Mouse (Mus musculus): ENCODE data around the gene Tead3.

Gene Tead3

DNA sequence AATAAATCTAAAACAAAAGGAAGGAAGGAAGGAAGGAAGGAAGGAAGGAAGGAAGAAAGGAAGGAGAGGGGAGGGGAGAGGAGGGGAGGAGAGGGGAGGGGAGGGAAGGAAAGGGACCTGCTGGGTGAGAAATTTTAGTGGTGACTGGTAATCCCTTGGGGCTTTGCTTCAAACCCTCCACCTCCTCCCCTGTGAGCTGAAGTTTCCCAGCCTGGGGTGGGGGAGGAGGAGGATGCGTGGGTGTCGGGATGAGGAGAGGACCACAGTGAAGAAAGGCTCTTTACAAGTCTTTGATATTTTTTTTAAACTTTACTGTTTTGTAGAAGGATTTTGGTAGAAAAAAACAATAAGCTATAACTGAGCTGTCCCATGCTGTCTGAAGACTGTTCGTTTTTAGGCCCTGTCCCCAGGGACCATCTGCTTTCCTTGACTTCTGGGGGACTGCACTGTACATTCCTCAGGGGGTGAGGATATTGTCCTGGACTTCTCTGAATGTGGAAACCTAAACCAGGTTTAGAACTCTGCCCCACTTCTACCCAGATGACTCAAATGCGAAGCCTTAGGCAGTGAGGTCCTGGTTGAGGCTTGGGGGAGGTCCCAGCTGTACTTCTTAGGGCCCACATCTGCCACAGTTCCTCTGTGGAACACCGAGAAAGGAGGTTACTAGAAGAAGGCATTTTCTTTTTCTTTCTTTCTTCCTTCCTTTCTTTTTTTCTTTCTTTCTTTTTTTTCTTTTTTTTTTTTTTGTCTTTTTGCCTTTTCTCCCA is 39.1 kb downstream of the Tead3 start:
- DNase-seq (ENCODE audit: low read depth, low spot score), result no peak

GRCm38 (mm10) chr17:28310831-28311230 is 39.8 kb downstream of the Tead3 start:
- peak; percentile 43 for DNase-seq (ENCODE audit: low read depth, low spot score)

GRCm38 (mm10) chr17:28308297-28309195 is 42.1 kb downstream of the Tead3 start:
- peak; percentile 93 for DNase-seq (ENCODE audit: low read depth, low spot score)

GRCm38 (mm10) chr17:28305172-28305571 is 45.4 kb downstream of the Tead3 start:
- no peak for DNase-seq (ENCODE audit: low read depth, low spot score)

GRCm38 (mm10) chr17:28300850-28301249 is 49.8 kb downstream of the Tead3 start:
- DNase-seq (ENCODE audit: low read depth, low spot score), result no peak

- DNase-seq (ENCODE audit: low read depth, low spot score), result no peak
Measured at GRCm38 (mm10) chr17:28300323-28300722, 50.3 kb downstream of the Tead3 start.

- DNase-seq (ENCODE audit: low read depth, low spot score), result no peak
Measured at GRCm38 (mm10) chr17:28299669-28300320, 50.8 kb downstream of the Tead3 start.

GRCm38 (mm10) chr17:28298888-28299287 is 51.7 kb downstream of the Tead3 start:
- DNase-seq (ENCODE audit: low read depth, low spot score), result no peak

DNA sequence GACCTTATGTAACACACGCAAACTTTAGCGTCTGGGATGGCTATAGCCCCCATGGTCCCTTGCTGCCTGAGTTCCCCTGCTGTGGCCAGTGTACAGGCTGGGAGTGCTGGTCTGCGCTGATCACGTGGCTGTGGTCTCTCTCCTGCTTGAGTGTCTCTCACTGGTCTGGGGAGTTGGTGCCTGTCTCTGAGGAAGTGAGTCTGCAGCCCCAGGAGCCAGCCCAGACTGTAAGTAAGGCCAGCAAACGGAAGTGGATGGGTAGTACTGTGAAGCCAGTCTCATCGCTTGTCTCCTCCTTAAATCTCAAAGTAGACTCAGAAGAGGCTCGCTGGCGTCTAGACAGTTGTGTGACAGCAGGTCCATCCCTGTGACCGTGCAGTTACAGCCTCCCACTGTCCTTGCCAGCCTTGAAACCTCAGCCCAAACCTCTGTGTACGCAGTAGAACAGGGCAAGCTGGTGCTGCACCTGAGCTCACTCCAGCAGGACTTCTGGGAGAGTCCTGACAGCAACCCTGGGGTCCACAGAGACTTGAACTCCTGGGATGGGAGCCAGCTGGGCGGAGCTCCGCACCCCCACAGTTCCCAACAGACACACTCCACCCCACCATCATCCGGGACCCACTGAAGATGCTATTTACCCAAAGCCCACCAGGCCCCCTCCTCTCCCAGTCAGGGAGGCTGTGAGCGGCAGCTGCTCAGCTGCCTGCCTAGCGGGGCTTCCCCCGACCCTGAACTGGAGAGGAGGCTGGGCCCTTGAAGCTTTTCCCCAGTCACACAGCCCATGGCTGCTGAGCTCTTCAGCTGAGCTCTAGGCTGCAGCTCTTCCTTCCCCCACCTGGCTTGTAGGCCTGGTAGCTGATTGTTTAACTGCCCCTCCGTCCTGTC is 55.9 kb downstream of the Tead3 start:
- no peak for DNase-seq (ENCODE audit: low read depth, low spot score)

GRCm38 (mm10) chr17:28293716-28294115 is 56.9 kb downstream of the Tead3 start:
- no peak for DNase-seq (ENCODE audit: low read depth, low spot score)

- DNase-seq (ENCODE audit: low read depth, low spot score), result no peak
Measured at GRCm38 (mm10) chr17:28291346-28291745, 59.3 kb downstream of the Tead3 start.

DNA sequence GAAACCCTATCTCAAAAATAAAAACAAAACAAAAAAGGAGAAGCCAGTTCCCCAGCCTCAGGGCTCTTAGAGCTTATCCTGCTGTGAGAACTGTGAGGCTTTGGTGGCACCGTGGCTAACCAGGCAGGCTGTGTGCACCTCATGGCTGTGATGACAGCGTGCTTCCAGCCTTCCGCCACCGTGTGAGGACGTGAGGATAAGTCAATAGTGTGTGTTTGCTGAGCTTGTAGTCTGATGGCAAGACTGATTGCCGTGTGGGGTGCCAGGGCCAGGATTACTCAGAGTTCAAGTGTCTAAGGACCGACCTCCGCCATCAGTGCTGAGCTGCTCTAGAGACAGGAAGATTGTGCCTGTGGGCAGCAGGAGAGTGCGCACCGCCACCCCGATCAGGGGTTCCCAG is 59.9 kb downstream of the Tead3 start:
- no peak for DNase-seq (ENCODE audit: low read depth, low spot score)

- DNase-seq (ENCODE audit: low read depth, low spot score), result no peak
Measured at GRCm38 (mm10) chr17:28290262-28290661, 60.4 kb downstream of the Tead3 start.

DNA sequence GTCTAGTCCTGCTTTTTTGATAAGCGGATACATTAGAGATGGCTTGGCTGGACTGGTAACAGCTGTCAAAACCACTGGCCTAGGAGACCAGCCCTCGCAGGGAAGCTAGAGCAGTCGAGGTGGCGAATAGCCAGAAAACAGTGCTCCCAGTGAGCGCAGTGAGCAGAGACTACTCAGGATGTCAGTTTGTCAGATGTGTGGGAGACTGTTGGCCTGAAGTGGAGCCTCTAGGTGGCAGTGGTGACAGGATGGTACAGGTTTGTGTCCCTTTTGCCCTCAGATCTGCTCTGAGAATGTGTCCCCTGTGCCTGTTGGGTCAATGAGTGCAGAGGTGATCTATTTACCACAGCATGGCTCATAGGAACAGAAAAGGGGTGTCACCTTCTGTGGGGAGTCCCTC is 62.6 kb downstream of the Tead3 start:
- peak; percentile 61 for DNase-seq (ENCODE audit: low read depth, low spot score)

DNA sequence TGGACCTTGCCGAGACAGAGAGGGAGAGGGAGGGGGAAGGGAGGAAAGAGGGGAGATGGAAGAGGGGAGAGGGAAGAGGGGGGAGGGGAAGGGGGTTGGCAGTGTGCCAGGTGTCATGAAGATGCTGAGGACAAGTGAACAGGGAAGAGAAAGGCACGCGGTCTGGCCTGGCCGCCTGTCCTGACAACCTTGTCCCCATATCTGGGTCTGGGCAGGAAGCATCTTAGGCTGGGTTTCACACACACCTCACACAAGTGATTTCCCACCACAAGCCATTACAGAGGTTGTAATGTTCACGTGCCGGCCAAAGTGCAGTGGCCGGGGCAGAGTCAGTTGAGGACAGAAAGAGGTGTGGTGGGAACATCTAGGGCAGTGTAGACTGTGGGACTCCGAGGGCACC is 63.0 kb downstream of the Tead3 start:
- no peak for DNase-seq (ENCODE audit: low read depth, low spot score)

- no peak for DNase-seq (ENCODE audit: low read depth, low spot score)
Measured at GRCm38 (mm10) chr17:28286964-28287363, 63.7 kb downstream of the Tead3 start.

- no peak for DNase-seq (ENCODE audit: low read depth, low spot score)
Measured at GRCm38 (mm10) chr17:28286133-28286532, 64.5 kb downstream of the Tead3 start.

GRCm38 (mm10) chr17:28283199-28283598 is 67.4 kb downstream of the Tead3 start:
- DNase-seq (ENCODE audit: low read depth, low spot score), result no peak

- no peak for DNase-seq (ENCODE audit: low read depth, low spot score)
Measured at GRCm38 (mm10) chr17:28281866-28282441, 68.7 kb downstream of the Tead3 start.
